Mouse (Mus musculus) CH12.LX (cell line): ENCODE measurements at regions not wholly inside any gene's neighbourhood (a gene's known extent, or its start where the extent isn't known, plus 50 kb on each side); places are given as distances from the start of the nearest gene placed in this dataset.

Experiments used
- DNase-seq: peaks from one replicate; pipeline ENCODE4 v3.0.0-alpha.2; 2013; ENCODE audit errors: extremely low read depth
- H3K27ac ChIP-seq: 2 replicates; pipeline ENCODE4 v1.5.1; 2012; ENCODE audit warnings: low read depth, mild to moderate bottlenecking, control low read depth, moderate library complexity; ENCODE audit not compliant: insufficient read depth
- H3K27me3 ChIP-seq: replicated peaks from 2 replicates; pipeline ENCODE3; 2012; ENCODE audit warnings: inconsistent platforms
- H3K36me3 ChIP-seq, 2 experiments: replicated peaks in 1 of 2; 2 replicates each; pipeline versions ENCODE3 to v1.6.1; 2012; ENCODE audit warnings: inconsistent platforms in 1 of 2, low read length in 1 of 2, mild to moderate bottlenecking in 1 of 2, mixed read lengths in 1 of 2, moderate library complexity in 1 of 2; ENCODE audit not compliant: control insufficient read depth in 1 of 2, insufficient read depth in 1 of 2
- H3K4me1 ChIP-seq, 2 experiments: 2 replicates each; pipeline ENCODE4 v1.6.1; 2012; ENCODE audit warnings: inconsistent platforms in 1 of 2, moderate library complexity in 1 of 2; ENCODE audit not compliant: insufficient read depth in 2 of 2, control insufficient read depth in 1 of 2
- H3K4me2 ChIP-seq: 2 replicates; pipeline ENCODE4 v1.6.1; 2012; ENCODE audit warnings: low read depth, mild to moderate bottlenecking, control low read depth; ENCODE audit not compliant: poor library complexity, insufficient read depth, severe bottlenecking
- H3K4me3 ChIP-seq, 3 experiments: fragments of 150-350 bp in 1 of 3; sonication (generic) in 1 of 3; replicated peaks in 1 of 3; 2 replicates each; pipeline versions ENCODE3 to v1.5.1; 2011 to 2012; ENCODE audit warnings: low read depth in 2 of 3, low read length in 2 of 3, mild to moderate bottlenecking in 2 of 3, moderate library complexity in 2 of 3, control low read depth in 1 of 3, improper control_type of control experiment in 1 of 3, inconsistent platforms in 1 of 3, mixed read lengths in 1 of 3; ENCODE audit not compliant: poor library complexity in 1 of 3
- H3K79me2 ChIP-seq: replicated peaks from 2 replicates; pipeline ENCODE4 v1.6.1; 2012; ENCODE audit warnings: mild to moderate bottlenecking, moderate library complexity; ENCODE audit not compliant: control insufficient read depth, poor library complexity, insufficient read depth, severe bottlenecking; ENCODE audit errors: extremely low read depth
- H3K9ac ChIP-seq: 2 replicates; pipeline ENCODE4 v1.6.1; 2012; ENCODE audit warnings: low read depth, mild to moderate bottlenecking, control low read depth, moderate library complexity; ENCODE audit not compliant: insufficient read depth
- H3K9me3 ChIP-seq: replicated peaks from 2 replicates; pipeline ENCODE3; 2012; ENCODE audit warnings: low read length, inconsistent platforms, mixed read lengths
- BHLHE40 ChIP-seq: IDR thresholded peaks from 2 replicates; pipeline ENCODE4 v1.6.1; 2011; ENCODE audit warnings: mild to moderate bottlenecking, low read depth, low read length, improper control_type of control experiment
- CHD1 ChIP-seq: IDR thresholded peaks from 2 replicates; pipeline ENCODE4 v1.6.1; 2012; ENCODE audit warnings: low read depth, low read length, improper control_type of control experiment, inconsistent platforms
- CHD2 ChIP-seq: IDR thresholded peaks from 2 replicates; pipeline ENCODE4 v1.6.1; 2011; ENCODE audit warnings: low read length, improper control_type of control experiment
- CTCF ChIP-seq, 2 experiments: IDR thresholded peaks in 1 of 2; conservative IDR thresholded peaks in 1 of 2; 2 replicates each; pipeline ENCODE4 v1.5.1; 2011 to 2012; ENCODE audit warnings: low read depth in 2 of 2, low read length in 2 of 2, improper control_type of control experiment in 1 of 2, inconsistent platforms in 1 of 2, mild to moderate bottlenecking in 1 of 2, moderate library complexity in 1 of 2
- ELF1 ChIP-seq: IDR thresholded peaks from 2 replicates; pipeline ENCODE4 v1.6.1; 2014; ENCODE audit warnings: low read depth, mild to moderate bottlenecking, inconsistent platforms, low read length, improper control_type of control experiment
- ETS1 ChIP-seq: conservative IDR thresholded peaks from 2 replicates; pipeline ENCODE4 v1.6.1; 2012; ENCODE audit warnings: low read depth, mild to moderate bottlenecking, inconsistent platforms, low read length, improper control_type of control experiment, moderate library complexity
- GABPA ChIP-seq: IDR thresholded peaks from 2 replicates; pipeline ENCODE4 v1.6.1; 2012; ENCODE audit warnings: low read depth, low read length, improper control_type of control experiment, inconsistent platforms; ENCODE audit not compliant: insufficient replicate concordance
- HCFC1 ChIP-seq: IDR thresholded peaks from 2 replicates; pipeline ENCODE4 v1.6.1; 2012; ENCODE audit warnings: low read depth, mild to moderate bottlenecking, inconsistent platforms, low read length, improper control_type of control experiment
- IRF4 ChIP-seq: IDR thresholded peaks from 2 replicates; pipeline ENCODE4 v1.6.1; 2014; ENCODE audit warnings: low read depth, mild to moderate bottlenecking, inconsistent platforms, low read length, improper control_type of control experiment
- JUN ChIP-seq: IDR thresholded peaks from 2 replicates; pipeline ENCODE4 v1.6.1; 2011; ENCODE audit warnings: low read depth, mild to moderate bottlenecking, low read length, improper control_type of control experiment, moderate library complexity; ENCODE audit not compliant: insufficient read depth
- KAT2A ChIP-seq: IDR thresholded peaks from 2 replicates; pipeline ENCODE4 v1.6.1; 2012; ENCODE audit warnings: low read length, improper control_type of control experiment, inconsistent platforms; ENCODE audit not compliant: insufficient replicate concordance
- MAFK ChIP-seq: IDR thresholded peaks from 2 replicates; pipeline ENCODE4 v1.6.1; 2011; ENCODE audit warnings: low read length, improper control_type of control experiment; ENCODE audit not compliant: insufficient replicate concordance
- MAZ ChIP-seq: IDR thresholded peaks from 2 replicates; pipeline ENCODE4 v1.6.1; 2012; ENCODE audit warnings: low read depth, mild to moderate bottlenecking, inconsistent platforms, low read length, improper control_type of control experiment, moderate library complexity
- MEF2A ChIP-seq: IDR thresholded peaks from 2 replicates; pipeline ENCODE4 v1.6.1; 2014; ENCODE audit warnings: low read depth, mild to moderate bottlenecking, inconsistent platforms, low read length, improper control_type of control experiment, borderline replicate concordance
- MXI1 ChIP-seq: IDR thresholded peaks from 2 replicates; pipeline ENCODE4 v1.6.1; 2011; ENCODE audit warnings: mild to moderate bottlenecking, low read depth, low read length, improper control_type of control experiment
- MYC ChIP-seq: IDR thresholded peaks from 2 replicates; pipeline ENCODE4 v1.6.1; 2011; ENCODE audit warnings: low read depth, mild to moderate bottlenecking, improper control_type of control experiment, low read length
- NELFE ChIP-seq: IDR thresholded peaks from 2 replicates; pipeline ENCODE4 v1.6.1; 2011; ENCODE audit warnings: low read depth, low read length, improper control_type of control experiment
- POLR2A ChIP-seq: IDR thresholded peaks from 2 replicates; pipeline ENCODE4 v1.6.1; 2011; ENCODE audit warnings: low read depth, mild to moderate bottlenecking, improper control_type of control experiment, low read length
- POLR2AphosphoS2 ChIP-seq: IDR thresholded peaks from 2 replicates; pipeline ENCODE4 v1.6.1; 2011; ENCODE audit warnings: low read depth, low read length, improper control_type of control experiment
- RAD21 ChIP-seq: IDR thresholded peaks from 2 replicates; pipeline ENCODE4 v1.6.1; 2011; ENCODE audit warnings: low read depth, mild to moderate bottlenecking, low read length, improper control_type of control experiment, moderate library complexity
- SIN3A ChIP-seq: IDR thresholded peaks from 2 replicates; pipeline ENCODE4 v1.6.1; 2012; ENCODE audit warnings: low read length, improper control_type of control experiment, inconsistent platforms
- SMC3 ChIP-seq: IDR thresholded peaks from 2 replicates; pipeline ENCODE4 v1.6.1; 2011; ENCODE audit warnings: low read depth, low read length, improper control_type of control experiment
- USF2 ChIP-seq: conservative IDR thresholded peaks from 2 replicates; pipeline ENCODE4 v1.6.1; 2011; ENCODE audit warnings: low read depth, low read length, improper control_type of control experiment
- ZC3H11A ChIP-seq: IDR thresholded peaks from 2 replicates; pipeline ENCODE4 v1.6.1; 2012; ENCODE audit warnings: low read depth, mild to moderate bottlenecking, inconsistent platforms, low read length, improper control_type of control experiment
- ZKSCAN1 ChIP-seq: IDR thresholded peaks from 2 replicates; pipeline ENCODE4 v1.6.1; 2012; ENCODE audit warnings: low read depth, inconsistent platforms, low read length, improper control_type of control experiment, borderline replicate concordance
- ZMIZ1 ChIP-seq: IDR thresholded peaks from 2 replicates; pipeline ENCODE4 v1.6.1; 2012; ENCODE audit warnings: low read depth, mild to moderate bottlenecking, inconsistent platforms, low read length, improper control_type of control experiment
- ZNF384 ChIP-seq: IDR thresholded peaks from 2 replicates; pipeline ENCODE4 v1.6.1; 2012; ENCODE audit warnings: low read depth, low read length, improper control_type of control experiment, inconsistent platforms
- dilution Hi-C: fragments of 300-500 bp; cut with MboI; formaldehyde crosslinking; loops from 2 replicates; pipeline ENCODE4 v1.14.3; 2020; ENCODE audit warnings: low sequenced_read_pairs; ENCODE audit not compliant: extremely low pct_unique_long_range_greater_than_20kb, extremely low pct_ligation_motif_present
- in situ Hi-C: fragments of 300-500 bp; cut with MboI; formaldehyde crosslinking; loops from 3 replicates; pipeline ENCODE4 v1.14.3; 2019; ENCODE audit warnings: low sequenced_read_pairs, low pct_ligation_motif_present, low pct_unique_long_range_greater_than_20kb, mixed read lengths

DNA sequence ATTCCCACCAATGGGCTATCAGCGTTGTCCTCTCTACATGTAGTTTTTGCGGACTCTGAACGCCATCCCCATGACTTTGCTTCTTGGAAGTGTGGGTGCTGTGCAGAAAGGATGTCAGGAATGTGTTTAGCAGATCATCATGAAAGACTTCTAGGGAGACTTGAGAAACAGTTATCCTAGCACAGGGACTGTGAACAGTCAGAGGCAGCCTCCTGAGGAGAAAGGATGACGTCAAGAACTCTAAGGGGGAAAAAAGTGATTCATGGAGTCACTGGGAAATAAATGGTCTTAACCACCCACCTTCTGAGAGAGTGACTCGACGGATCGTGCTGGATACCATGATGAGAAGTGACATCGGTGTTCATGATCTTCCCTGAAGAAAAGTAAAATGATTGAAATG is 96.5 kb upstream of the Cxcl12 start:
- no peak overlapping the region for H3K4me3 ChIP-seq
- no peak overlapping the region for H3K27ac ChIP-seq
- H3K9me3 ChIP-seq: no peaks in the 10 kb centered on the region
- H3K79me2 ChIP-seq: no peaks in the 10 kb centered on the region
- TF ChIP-seq ZMIZ1: no peak
- TF ChIP-seq MXI1: no peak
- TF ChIP-seq SIN3A: no peak
- no peak for TF ChIP-seq JUN
- no peak for TF ChIP-seq CHD2
- TF ChIP-seq ZC3H11A: no peak
- TF ChIP-seq MAZ: no peak
- TF ChIP-seq NELFE: no peak
- TF ChIP-seq ETS1: no peak
- no peak for TF ChIP-seq ELF1
- TF ChIP-seq POLR2A: no peak
- TF ChIP-seq MAFK: no peak
- DNase-seq: no peak
- no peaks in the 10 kb centered on the region for H3K36me3 ChIP-seq
- dilution Hi-C loops: no loop called here
- in situ Hi-C loops: no loop called here
- no peak overlapping the region for H3K9ac ChIP-seq
- H3K27me3 ChIP-seq: peaks cover 66% of the 10 kb centered on the region
- no peaks in the 10 kb centered on the region for H3K4me1 ChIP-seq
- no peak overlapping the region for H3K4me2 ChIP-seq

DNA sequence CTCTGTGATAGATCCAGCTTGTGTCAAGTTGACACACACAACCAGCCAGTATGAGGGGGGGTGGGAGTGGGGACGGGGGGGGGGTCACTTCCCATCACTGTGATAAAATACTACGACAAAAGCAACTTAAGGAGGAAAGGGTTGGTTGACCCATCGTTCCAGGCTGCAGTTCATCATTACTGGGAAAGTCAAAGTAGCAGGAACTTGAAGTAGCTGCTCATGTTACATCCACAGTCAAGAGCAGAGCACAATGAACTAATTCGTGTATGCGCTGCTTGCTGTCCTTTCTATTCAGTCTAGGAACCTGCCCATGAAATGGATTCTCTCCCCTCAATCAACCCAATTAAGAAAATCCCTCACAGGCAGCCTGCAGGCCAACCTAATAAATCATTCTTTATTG is 88.8 kb upstream of the Cxcl12 start:
- Histone ChIP-seq H3K4me2 (no peak overlapping the region), H3K79me2 (no peaks in the 10 kb centered on the region), H3K9ac (no peak overlapping the region), H3K4me1 (no peaks in the 10 kb centered on the region), H3K27me3 (peaks cover 57% of the 10 kb centered on the region), H3K27ac (no peak overlapping the region), H3K9me3 (no peaks in the 10 kb centered on the region), H3K4me3 (no peak overlapping the region), H3K36me3 (no peaks in the 10 kb centered on the region)
- dilution Hi-C loops: no loop called here
- in situ Hi-C loops: no loop called here
- TF ChIP-seq POLR2A (no peak), ELF1 (no peak), ZKSCAN1 (no peak), CTCF (conservative IDR thresholded peaks at IDR 0.05 in 1 of 2, IDR thresholded peaks at IDR 0.05 in 1 of 2; ENCODE audit: low read depth in 2 of 2, low read length in 2 of 2) (no peak)
- DNase-seq: no peak

DNA sequence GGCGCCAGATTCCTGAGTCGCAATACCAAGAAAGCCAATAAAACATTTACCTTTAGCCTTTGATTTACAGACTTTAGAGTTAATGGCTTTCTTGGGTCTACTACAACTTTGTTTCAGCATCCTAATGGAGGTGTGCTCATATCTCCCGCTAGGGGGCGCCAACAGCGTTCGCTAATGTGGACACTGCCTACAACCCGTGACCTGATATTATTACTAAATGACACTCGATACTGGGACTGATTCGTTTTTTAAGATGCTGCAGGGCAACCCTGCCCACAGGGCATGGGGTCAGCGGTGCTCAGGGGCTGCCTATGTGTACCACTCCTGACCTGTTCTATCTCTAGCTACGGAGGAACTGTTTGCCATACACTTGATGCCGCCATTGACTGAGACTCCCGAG is 87.4 kb upstream of the Cxcl12 start:
- no peaks in the 10 kb centered on the region for H3K9me3 ChIP-seq
- H3K36me3 ChIP-seq: no peaks in the 10 kb centered on the region
- dilution Hi-C loops: no loop called here
- in situ Hi-C loops: no loop called here
- H3K27ac ChIP-seq: no peak overlapping the region
- H3K4me2 ChIP-seq: no peak overlapping the region
- H3K9ac ChIP-seq: no peak overlapping the region
- peak; percentile 42 for DNase-seq
- H3K27me3 ChIP-seq: peaks cover 61% of the 10 kb centered on the region
- no peaks in the 10 kb centered on the region for H3K79me2 ChIP-seq
- H3K4me1 ChIP-seq: no peaks in the 10 kb centered on the region
- H3K4me3 ChIP-seq: no peak overlapping the region
- TF ChIP-seq RAD21: peak; percentile 44
- TF ChIP-seq CHD1: no peak
- TF ChIP-seq BHLHE40: no peak
- TF ChIP-seq KAT2A: no peak
- no peak for TF ChIP-seq ZMIZ1
- TF ChIP-seq ZNF384: no peak
- peak; percentile 37 for TF ChIP-seq SMC3
- TF ChIP-seq IRF4: no peak
- no peak for TF ChIP-seq MYC
- TF ChIP-seq POLR2AphosphoS2: no peak
- TF ChIP-seq POLR2A: no peak
- no peak for TF ChIP-seq MAZ
- peak; percentile 67 to 76 for TF ChIP-seq CTCF (conservative IDR thresholded peaks at IDR 0.05 in 1 of 2, IDR thresholded peaks at IDR 0.05 in 1 of 2; ENCODE audit: low read depth in 2 of 2, low read length in 2 of 2)
- no peak for TF ChIP-seq MEF2A
- TF ChIP-seq GABPA: no peak
- no peak for TF ChIP-seq MAFK
- no peak for TF ChIP-seq HCFC1
- TF ChIP-seq ZC3H11A: no peak
- TF ChIP-seq USF2: no peak
- TF ChIP-seq SIN3A: no peak
